Mouse (Mus musculus) embryonic facial prominence, embryonic 10.5 days (tissue): Measurements from ENCODE around the gene Adam19. TPM values are rescaled to one million over a fixed set of nuclear protein-coding genes. Genes with fewer than 3 reads are reported as not detected.

Experiments
- DNase-seq: peaks from one replicate; pipeline ENCODE4 v3.0.0-alpha.2; 2017; ENCODE audit warnings: low spot score
- H3K27ac ChIP-seq: fragments of 300-500 bp; sonication (generic); replicated peaks from 2 replicates; pipeline ENCODE4 v1.5.1; 2016; ENCODE audit warnings: mild to moderate bottlenecking
- H3K27me3 ChIP-seq: fragments of 300-500 bp; sonication (generic); replicated peaks from 2 replicates; pipeline ENCODE4 v1.6.1; 2016; ENCODE audit warnings: low read depth, mild to moderate bottlenecking; ENCODE audit not compliant: poor library complexity, severe bottlenecking
- H3K36me3 ChIP-seq: fragments of 300-500 bp; sonication (generic); replicated peaks from 2 replicates; pipeline ENCODE4 v1.6.1; 2016; ENCODE audit warnings: mild to moderate bottlenecking, moderate library complexity
- H3K4me1 ChIP-seq: fragments of 300-500 bp; sonication (generic); 2 replicates; pipeline ENCODE4 v1.6.1; 2016
- H3K4me3 ChIP-seq: fragments of 300-500 bp; sonication (generic); 2 replicates; pipeline ENCODE4 v1.5.1; 2016; ENCODE audit warnings: mild to moderate bottlenecking, moderate library complexity
- H3K9me3 ChIP-seq: fragments of 300-500 bp; sonication (generic); 2 replicates; pipeline ENCODE4 v1.6.1; 2016; ENCODE audit warnings: mild to moderate bottlenecking
- WGBS: fragments of 180-500 bp; shearing (Covaris S2); methylation state at CpG from one replicate; pipeline ENCODE4 v1.1.7; 2016; 5-methylcytosine and 5-hydroxymethylcytosine counted together
- polyA plus RNA-seq: library from polyadenylated mRNA; unstranded; fragments of >200 nt; fragmentation: Nextera tagmentation; extraction: Ambion mirVana; gene quantifications from 2 replicates; pipeline ENCODE4 v1.2.1, GENCODE M21; 2016

Gene Adam19
- polyA plus RNA-seq, 1 experiment from 2014 or later, result 13.9 TPM

- no peak for DNase-seq
- Histone ChIP-seq H3K36me3 (peaks cover 27% of the 10 kb centered on the region), H3K9me3 (no peaks in the 10 kb centered on the region), H3K27me3 (no peaks in the 10 kb centered on the region), H3K27ac (no peak overlapping the region), H3K4me1 (peaks cover 18% of the 10 kb centered on the region), H3K4me3 (no peak overlapping the region)
- WGBS, result 79% methylated on average over 4 of the region's 4 CpGs
Measured at GRCm38 (mm10) chr11:46121666-46122065, 65.9 kb downstream of the Adam19 start.

- Histone ChIP-seq H3K4me1 (peaks cover 22% of the 10 kb centered on the region), H3K4me3 (no peak overlapping the region), H3K27me3 (no peaks in the 10 kb centered on the region), H3K36me3 (peaks cover 28% of the 10 kb centered on the region), H3K27ac (no peak overlapping the region), H3K9me3 (no peaks in the 10 kb centered on the region)
- no peak for DNase-seq
- 90% methylated on average over 4 of the region's 4 CpGs for WGBS
Measured at GRCm38 (mm10) chr11:46122875-46123274, 67.1 kb downstream of the Adam19 start.

GRCm38 (mm10) chr11:46123328-46123866, 67.6 kb downstream of the Adam19 start:
- no peak for DNase-seq
- 92% methylated on average over 8 of the region's 8 CpGs for WGBS
- H3K27ac ChIP-seq, result no peak overlapping the region

GRCm38 (mm10) chr11:46125093-46125834, 69.5 kb downstream of the Adam19 start:
- DNase-seq, result no peak
- Histone ChIP-seq H3K4me1 (0 out of 2 replicates have a peak, but pooled peaks cover 3% of the 10 kb centered on the region), H3K4me3 (no peak overlapping the region), H3K9me3 (no peaks in the 10 kb centered on the region), H3K27me3 (no peaks in the 10 kb centered on the region), H3K27ac (no peak overlapping the region), H3K36me3 (peaks cover 27% of the 10 kb centered on the region)
- WGBS, result 94% methylated on average over 12 of the region's 12 CpGs

More at GRCm38 (mm10) chr11:46123328-46123866, 67.6 kb downstream of the Adam19 start:
- Histone ChIP-seq H3K4me1 (peaks cover 21% of the 10 kb centered on the region), H3K4me3 (no peak overlapping the region), H3K27me3 (no peaks in the 10 kb centered on the region), H3K9me3 (no peaks in the 10 kb centered on the region), H3K36me3 (peaks cover 23% of the 10 kb centered on the region)

- DNase-seq, result no peak
- no peak overlapping the region for H3K4me3 ChIP-seq
- no peak overlapping the region for H3K27ac ChIP-seq
- H3K9me3 ChIP-seq, result no peaks in the 10 kb centered on the region
- H3K4me1 ChIP-seq, result 0 out of 2 replicates have a peak, but pooled peaks cover 3% of the 10 kb centered on the region
- peaks cover 27% of the 10 kb centered on the region for H3K36me3 ChIP-seq
- WGBS, result 92% methylated on average over 7 of the region's 7 CpGs
- H3K27me3 ChIP-seq, result no peaks in the 10 kb centered on the region
Measured at GRCm38 (mm10) chr11:46125835-46126229, 70.0 kb downstream of the Adam19 start.

- no peak overlapping the region for H3K27ac ChIP-seq
- 0 out of 2 replicates have a peak, but pooled peaks cover 3% of the 10 kb centered on the region for H3K4me1 ChIP-seq
- H3K9me3 ChIP-seq, result no peaks in the 10 kb centered on the region
- 94% methylated on average over 7 of the region's 7 CpGs for WGBS
- no peaks in the 10 kb centered on the region for H3K27me3 ChIP-seq
- H3K4me3 ChIP-seq, result no peak overlapping the region
- DNase-seq, result no peak
- peaks cover 28% of the 10 kb centered on the region for H3K36me3 ChIP-seq
Measured at GRCm38 (mm10) chr11:46126317-46126716, 70.5 kb downstream of the Adam19 start.

GRCm38 (mm10) chr11:46126827-46127410, 71.1 kb downstream of the Adam19 start:
- Histone ChIP-seq H3K4me1 (0 out of 2 replicates have a peak, but pooled peaks cover 3% of the 10 kb centered on the region), H3K9me3 (no peaks in the 10 kb centered on the region), H3K36me3 (peaks cover 34% of the 10 kb centered on the region), H3K4me3 (no peak overlapping the region), H3K27me3 (no peaks in the 10 kb centered on the region), H3K27ac (no peak overlapping the region)
- 93% methylated on average over 11 of the region's 11 CpGs for WGBS
- DNase-seq, result no peak

GRCm38 (mm10) chr11:46127621-46128547, 72.1 kb downstream of the Adam19 start:
- 83% methylated on average over 15 of the region's 15 CpGs for WGBS
- Histone ChIP-seq H3K4me1 (0 out of 2 replicates have a peak, but pooled peaks cover 3% of the 10 kb centered on the region), H3K27ac (no peak overlapping the region), H3K9me3 (no peaks in the 10 kb centered on the region), H3K27me3 (no peaks in the 10 kb centered on the region), H3K36me3 (peaks cover 33% of the 10 kb centered on the region), H3K4me3 (no peak overlapping the region)
- DNase-seq, result no peak

GRCm38 (mm10) chr11:46128548-46128945, 72.8 kb downstream of the Adam19 start:
- DNase-seq, result peak; percentile 57
- Histone ChIP-seq H3K4me1 (0 out of 2 replicates have a peak, but pooled peaks cover 3% of the 10 kb centered on the region), H3K27ac (no peak overlapping the region), H3K27me3 (no peaks in the 10 kb centered on the region), H3K36me3 (peaks cover 29% of the 10 kb centered on the region), H3K4me3 (no peak overlapping the region), H3K9me3 (no peaks in the 10 kb centered on the region)
- WGBS, result 71% methylated on average over 9 of the region's 9 CpGs

GRCm38 (mm10) chr11:46131022-46131986, 75.5 kb downstream of the Adam19 start:
- Histone ChIP-seq H3K27me3 (no peaks in the 10 kb centered on the region), H3K36me3 (peaks cover 37% of the 10 kb centered on the region), H3K4me3 (no peak overlapping the region), H3K4me1 (0 out of 2 replicates have a peak, but pooled peaks cover 3% of the 10 kb centered on the region), H3K27ac (no peak overlapping the region), H3K9me3 (no peaks in the 10 kb centered on the region)
- 93% methylated on average over 17 of the region's 17 CpGs for WGBS
- DNase-seq, result no peak

- Histone ChIP-seq H3K36me3 (peaks cover 58% of the 10 kb centered on the region), H3K9me3 (no peaks in the 10 kb centered on the region), H3K27ac (no peak overlapping the region), H3K4me3 (no peak overlapping the region), H3K4me1 (no peaks in the 10 kb centered on the region), H3K27me3 (no peaks in the 10 kb centered on the region)
- no peak for DNase-seq
- WGBS, result 87% methylated on average over 2 of the region's 2 CpGs
Measured at GRCm38 (mm10) chr11:46134899-46135298, 79.1 kb downstream of the Adam19 start.
